Mouse (Mus musculus) gastrocnemius, postnatal 4 days (tissue): ENCODE data around the gene Fam189a2. TPM values are rescaled to one million over a fixed set of nuclear protein-coding genes. Genes with fewer than 3 reads are reported as not detected.

Source experiments
- DNase-seq, 2 experiments: peaks; one replicate each; pipeline ENCODE4 v3.0.0; 2021 to 2022; ENCODE audit warnings: low spot score in 2 of 2, mixed read lengths in 2 of 2
- total RNA-seq, 2 experiments: library from RNA; stranded (reverse); gene quantifications; 2 replicates each; pipeline ENCODE4 v1.2.3; 2021

The Fam189a2 gene
- total RNA-seq, 2 experiments from 2014 or later, result 47.0 to 50.3 TPM

GRCm38 (mm10) chr19:23946751-23947150 lies 84.1 kb downstream of the Fam189a2 start:
- DNase-seq, result no peak

- DNase-seq, result no peak
Observed at GRCm38 (mm10) chr19:23946026-23946685, 84.7 kb downstream of the Fam189a2 start.

DNA sequence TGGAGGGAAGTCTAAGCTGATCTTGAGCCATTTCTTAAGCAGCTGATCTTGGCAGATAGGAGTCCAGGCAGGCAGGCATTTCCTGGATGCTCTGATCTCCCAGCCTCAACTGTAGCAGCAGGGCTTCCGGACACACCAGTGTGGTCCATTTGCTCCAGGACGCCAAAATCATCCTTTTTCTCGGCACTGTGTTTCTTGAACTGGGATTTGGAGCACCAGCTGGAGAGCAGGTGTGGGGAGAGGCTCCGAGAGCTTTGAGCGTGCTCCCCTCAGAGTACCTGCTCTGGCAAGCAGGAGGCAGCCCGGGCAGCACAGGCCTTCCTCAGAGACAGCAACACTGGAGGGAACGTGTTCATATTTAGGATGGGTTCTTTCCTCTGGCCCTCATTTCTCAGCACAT lies 87.9 kb downstream of the Fam189a2 start:
- DNase-seq, result no peak

DNA sequence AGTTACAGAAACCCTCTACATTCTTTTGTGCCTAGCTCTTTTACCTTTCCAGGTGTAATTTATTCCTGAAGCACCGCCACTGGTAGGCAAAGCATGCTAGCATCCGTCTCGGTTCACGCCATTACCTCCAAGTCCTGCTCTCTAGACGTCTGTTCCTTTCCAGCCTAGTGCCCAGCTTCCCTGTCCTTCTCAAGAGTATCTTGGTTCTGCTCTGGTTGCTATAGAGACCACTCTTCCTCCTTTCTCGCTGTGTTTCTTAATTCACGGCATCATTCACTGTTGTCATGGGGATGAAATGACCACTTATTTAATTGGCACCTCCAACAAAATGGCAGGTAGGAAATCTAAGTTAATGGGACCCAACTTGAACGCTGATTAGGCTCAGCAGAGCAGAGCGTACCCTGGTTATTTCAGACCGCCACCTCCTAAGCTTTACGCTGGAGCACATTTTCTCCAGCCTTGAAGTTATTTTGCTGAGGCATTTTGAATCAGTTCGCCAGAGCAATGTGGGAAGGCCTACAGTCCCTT lies 89.3 kb downstream of the Fam189a2 start:
- no peak for DNase-seq

GRCm38 (mm10) chr19:23930826-23931225 lies 100.0 kb downstream of the Fam189a2 start:
- DNase-seq, result no peak

DNA sequence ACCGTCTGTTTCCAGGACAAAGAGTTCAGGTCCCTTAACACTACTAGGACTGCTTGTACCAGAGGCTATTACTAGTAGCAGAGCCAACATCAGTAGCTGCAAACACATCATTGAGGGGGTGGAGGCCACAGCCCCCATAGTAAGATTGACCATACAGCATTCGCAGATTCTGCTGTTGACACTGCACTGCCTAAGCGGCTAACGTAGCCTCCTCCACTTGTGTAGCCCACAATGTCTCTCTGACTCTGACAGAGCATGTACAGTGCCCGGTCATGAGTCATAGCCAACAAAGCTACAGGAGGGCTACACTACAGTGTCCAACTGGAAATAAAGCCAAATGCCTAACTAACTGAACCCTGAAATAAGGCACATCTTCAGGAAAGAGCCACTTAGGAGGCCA lies 105.3 kb downstream of the Fam189a2 start:
- no peak for DNase-seq

GRCm38 (mm10) chr19:23924791-23925190 lies 106.0 kb downstream of the Fam189a2 start:
- no peak for DNase-seq

- no peak for DNase-seq
Observed at GRCm38 (mm10) chr19:23924057-23924456, 106.8 kb downstream of the Fam189a2 start.

Other genes starting within 250 kb of the Fam189a2 start
- 10 to 100 TPM; 15.8 to 19.5 TPM for gene Tjp2, start 194.0 kb upstream of the Fam189a2 start, total RNA-seq
- gene Fxn, start 249.6 kb upstream of the Fam189a2 start, total RNA-seq, result 10 to 100 TPM; 21.9 to 22.2 TPM